Mouse (Mus musculus) cerebellum, adult 2 months (tissue): ENCODE results near the gene Ier5l.

ENCODE experiments used
- CTCF ChIP-seq: fragments of 200-500 bp; IDR thresholded peaks from 2 replicates; pipeline ENCODE4 v1.5.1; 2011; ENCODE audit warnings: low read depth, mild to moderate bottlenecking, control low read depth, low read length, moderate library complexity, borderline replicate concordance; ENCODE audit not compliant: insufficient read depth
- POLR2A ChIP-seq: fragments of 200-500 bp; IDR thresholded peaks from 2 replicates; pipeline ENCODE4 v1.6.1; 2011; ENCODE audit warnings: low read length, control low read depth, borderline replicate concordance; ENCODE audit not compliant: insufficient read depth

GRCm38 (mm10) chr2:30458349-30458748 is 15.7 kb downstream of the Ier5l start:
- TF ChIP-seq POLR2A: no peak
- no peak for TF ChIP-seq CTCF
